Mouse (Mus musculus): Measurements from ENCODE around the gene Syna.
A peak's percentile ranks its signal among the peaks of the same experiment; 100 is the strongest.

DNA sequence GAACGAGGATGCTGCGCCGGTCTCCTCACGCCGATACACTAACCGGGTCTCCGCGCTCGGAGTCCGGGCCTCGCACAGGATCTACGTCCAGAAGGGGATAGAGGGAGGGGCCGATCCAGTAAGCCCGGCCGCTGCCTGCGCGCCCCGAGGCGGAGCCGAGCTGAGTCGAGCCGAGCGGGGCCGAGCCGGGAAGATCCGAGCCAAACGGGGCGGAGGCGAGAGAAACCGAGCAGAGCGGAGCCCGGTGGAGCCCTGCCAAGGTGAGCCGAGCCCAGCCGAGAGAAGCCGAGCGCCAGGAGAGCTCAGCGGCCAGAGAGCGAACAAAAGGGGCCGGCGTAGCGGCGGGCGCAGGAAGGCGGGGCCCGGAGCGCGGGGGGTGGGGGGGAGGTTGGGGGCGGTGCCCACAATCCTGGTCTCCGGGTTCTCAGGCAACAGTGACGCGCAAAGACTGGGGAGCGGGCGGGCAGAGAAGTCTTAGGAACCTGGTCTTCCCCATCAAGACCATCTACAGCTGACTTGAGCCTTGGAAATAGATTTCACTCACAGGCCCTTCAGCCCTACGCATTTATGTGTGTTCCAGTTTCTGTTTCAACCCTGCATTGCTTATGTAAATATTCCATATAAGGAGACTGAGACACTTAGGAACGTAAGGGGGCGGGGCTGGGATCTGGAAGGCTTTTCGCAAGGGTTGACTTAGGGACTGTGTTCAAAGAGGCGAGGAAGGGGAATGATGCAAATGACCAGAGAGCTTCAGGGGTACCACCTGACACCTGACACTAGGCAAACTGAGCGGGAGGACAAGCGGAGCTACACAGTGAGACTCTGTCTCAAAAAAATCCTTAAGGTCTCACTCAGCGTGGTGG, 7.6 kb downstream of the Syna start, which contains the start of gene Clip2:
- peak; percentile 49 for TF ChIP-seq CTCF (IDR thresholded peaks at IDR 0.05; ENCODE audit: low read depth)
- no peak for TF ChIP-seq EP300 (optimal IDR thresholded peaks at IDR 0.05)
